Mouse (Mus musculus) forebrain, postnatal 0 days (tissue): Measurements from ENCODE around the gene Adrb1. TPM values are rescaled to one million over a fixed set of nuclear protein-coding genes. Genes with fewer than 3 reads are reported as not detected.

Experiments used
- ATAC-seq: fragments of 200-750 bp; cut with Nextera tagmentation; 2 replicates; pipeline ENCODE4 v1.8.0; 2017; ENCODE audit warnings: mild to moderate bottlenecking, moderate library complexity
- DNase-seq: peaks from one replicate; pipeline ENCODE4 v3.0.0-alpha.2; 2015
- H3K27ac ChIP-seq: fragments of 300-500 bp; sonication (generic); 2 replicates; pipeline ENCODE4 v1.5.1; 2014; ENCODE audit warnings: low read depth, mild to moderate bottlenecking, antibody characterized with exemption, low read length, moderate library complexity, mixed read lengths
- H3K27me3 ChIP-seq: fragments of 300-500 bp; sonication (generic); 2 replicates; pipeline ENCODE4 v1.6.1; 2014; ENCODE audit warnings: mild to moderate bottlenecking, low read length, mixed read lengths; ENCODE audit not compliant: insufficient read depth
- H3K36me3 ChIP-seq: fragments of 300-500 bp; sonication (generic); 2 replicates; pipeline ENCODE4 v1.6.1; 2014; ENCODE audit warnings: mild to moderate bottlenecking, moderate library complexity; ENCODE audit not compliant: insufficient read depth
- H3K4me1 ChIP-seq: fragments of 300-500 bp; sonication (generic); 2 replicates; pipeline ENCODE4 v1.6.1; 2014; ENCODE audit warnings: antibody characterized with exemption; ENCODE audit not compliant: insufficient read depth
- H3K4me2 ChIP-seq: fragments of 300-500 bp; sonication (generic); 2 replicates; pipeline ENCODE4 v1.6.1; 2014; ENCODE audit warnings: low read depth, mild to moderate bottlenecking, moderate library complexity
- H3K4me3 ChIP-seq: fragments of 300-500 bp; sonication (generic); 2 replicates; pipeline ENCODE4 v1.5.1; 2014; ENCODE audit warnings: low read depth, low read length, mixed read lengths
- H3K9ac ChIP-seq: fragments of 300-500 bp; sonication (generic); 2 replicates; pipeline ENCODE4 v1.6.1; 2014; ENCODE audit warnings: mild to moderate bottlenecking
- H3K9me3 ChIP-seq: fragments of 300-500 bp; sonication (generic); 2 replicates; pipeline ENCODE4 v1.6.1; 2016; ENCODE audit warnings: low read length
- CTCF ChIP-seq: sonication (generic); IDR thresholded peaks from 2 replicates; pipeline ENCODE4 v1.5.1; 2016; ENCODE audit warnings: antibody characterized with exemption, control low read depth, low read depth
- WGBS: fragments of 180-500 bp; shearing (Covaris S2); extraction: QIAGEN DNeasy Blood & Tissue Kit; methylation state at CpG from one replicate; pipeline ENCODE4 v1.1.7; 2014; 5-methylcytosine and 5-hydroxymethylcytosine counted together
- polyA plus RNA-seq: library from polyadenylated mRNA; unstranded; fragments of >200 nt; fragmentation: Nextera tagmentation; extraction: Ambion mirVana; gene quantifications from 2 replicates; pipeline ENCODE4 v1.2.1, GENCODE M21; 2015
- total RNA-seq: library from RNA; depleted of rRNA; stranded (reverse); fragments of >200 nt; gene quantifications from 2 replicates; pipeline ENCODE4 v1.2.3, GENCODE M21; 2014

Adrb1 gene
- total and polyA plus RNA-seq, 2 experiments from 2014 or later: 3.4 to 8.5 TPM

- Histone ChIP-seq H3K4me3 (peak overlapping the region; percentile 22), H3K4me2 (peak overlapping the region; percentile 30), H3K4me1 (peaks cover 7% of the 10 kb centered on the region; the same call in 1 of the 2 replicates), H3K36me3 (no peaks in the 10 kb centered on the region), H3K9me3 (no peaks in the 10 kb centered on the region), H3K9ac (0 out of 2 replicates have a peak overlapping the region, but pooled peaks have one; percentile 3), H3K27me3 (peaks cover 6% of the 10 kb centered on the region; the same call in 1 of the 2 replicates), H3K27ac (0 out of 2 replicates have a peak overlapping the region, but pooled peaks have one; percentile 35)
- ATAC-seq: peak; percentile 81
- peak; percentile 70 for DNase-seq
- no peak for TF ChIP-seq CTCF
- 39% methylated on average over 14 of the region's 14 CpGs for WGBS
Observed at GRCm38 (mm10) chr19:56727170-56727877, 5.3 kb downstream of the Adrb1 start.

GRCm38 (mm10) chr19:56734033-56734572, 12.1 kb downstream of the Adrb1 start:
- Histone ChIP-seq H3K4me3 (no peak overlapping the region), H3K9me3 (no peaks in the 10 kb centered on the region), H3K27ac (no peak overlapping the region), H3K4me1 (no peaks in the 10 kb centered on the region), H3K36me3 (no peaks in the 10 kb centered on the region), H3K27me3 (no peaks in the 10 kb centered on the region), H3K4me2 (no peak overlapping the region), H3K9ac (no peak overlapping the region)
- ATAC-seq (no peak), DNase-seq (no peak)
- peak; percentile 34; the same call in 1 of the 2 replicates for TF ChIP-seq CTCF
- WGBS: 55% methylated on average over 7 of the region's 7 CpGs

GRCm38 (mm10) chr19:56735747-56736146, 13.7 kb downstream of the Adrb1 start:
- no peaks in the 10 kb centered on the region for H3K9me3 ChIP-seq
- H3K4me1 ChIP-seq: no peaks in the 10 kb centered on the region
- no peak overlapping the region for H3K9ac ChIP-seq
- 68% methylated on average over 4 of the region's 4 CpGs for WGBS
- no peak overlapping the region for H3K4me2 ChIP-seq
- H3K27ac ChIP-seq: no peak overlapping the region
- no peak overlapping the region for H3K4me3 ChIP-seq
- TF ChIP-seq CTCF: no peak
- no peak for ATAC-seq
- no peaks in the 10 kb centered on the region for H3K27me3 ChIP-seq
- H3K36me3 ChIP-seq: no peaks in the 10 kb centered on the region
- DNase-seq: no peak

DNA sequence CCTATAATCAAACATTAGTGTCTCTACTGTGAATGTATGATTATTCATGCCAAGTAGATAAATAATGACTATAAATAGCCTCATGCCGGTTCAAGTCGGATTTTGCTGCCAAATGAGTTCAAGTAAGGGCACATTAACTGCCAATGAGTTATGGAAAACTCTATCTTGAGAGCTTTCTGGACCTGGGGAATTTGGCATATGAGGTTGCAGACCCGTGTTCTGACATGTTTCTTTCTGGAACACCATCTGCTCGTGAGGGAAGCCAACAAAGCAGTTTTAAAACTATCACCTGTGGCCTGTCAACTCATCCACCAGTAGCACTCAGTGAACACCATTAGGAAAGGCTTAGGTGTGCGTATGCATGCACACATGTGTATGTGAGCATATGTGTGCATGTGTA, 14.3 kb downstream of the Adrb1 start:
- H3K9me3 ChIP-seq: no peaks in the 10 kb centered on the region

GRCm38 (mm10) chr19:56745061-56745460, 23.1 kb downstream of the Adrb1 start:
- H3K27me3 ChIP-seq: no peaks in the 10 kb centered on the region
- no peak overlapping the region for H3K4me2 ChIP-seq
- H3K9ac ChIP-seq: no peak overlapping the region
- no peaks in the 10 kb centered on the region for H3K9me3 ChIP-seq
- no peaks in the 10 kb centered on the region for H3K36me3 ChIP-seq
- no peaks in the 10 kb centered on the region for H3K4me1 ChIP-seq
- no peak overlapping the region for H3K4me3 ChIP-seq
- ATAC-seq: no peak
- 66% methylated on average over 7 of the region's 7 CpGs for WGBS
- no peak for DNase-seq
- no peak overlapping the region for H3K27ac ChIP-seq
- TF ChIP-seq CTCF: peak; percentile 33; the same call in 1 of the 2 replicates

More for the DNA sequence above, 14.3 kb downstream of the Adrb1 start:
- H3K4me2 ChIP-seq: no peak overlapping the region
- no peaks in the 10 kb centered on the region for H3K27me3 ChIP-seq
- WGBS: 74% methylated on average over 5 of the region's 5 CpGs
- H3K27ac ChIP-seq: no peak overlapping the region
- DNase-seq (no peak), ATAC-seq (no peak)
- no peaks in the 10 kb centered on the region for H3K36me3 ChIP-seq
- no peaks in the 10 kb centered on the region for H3K4me1 ChIP-seq
- no peak overlapping the region for H3K4me3 ChIP-seq
- no peak for TF ChIP-seq CTCF
- H3K9ac ChIP-seq: no peak overlapping the region

DNA sequence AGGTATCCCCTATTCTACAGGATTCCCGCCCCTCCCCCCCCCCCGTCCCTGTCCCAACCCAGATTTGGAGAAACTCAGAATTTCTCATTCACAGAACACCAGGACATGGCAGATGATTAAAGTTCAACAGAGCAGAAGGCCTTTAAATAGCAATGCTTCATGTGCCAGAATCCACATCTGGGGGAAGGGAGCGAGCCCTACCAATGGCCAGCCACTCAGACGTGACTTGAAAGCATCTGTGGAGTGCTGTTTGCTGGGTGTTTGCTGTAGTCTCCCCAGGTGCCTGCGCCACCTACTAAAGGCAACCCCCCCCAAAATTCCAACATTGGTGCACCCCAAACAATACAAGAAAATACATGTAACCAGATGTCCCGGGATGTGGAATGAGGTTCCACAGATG, 23.5 kb downstream of the Adrb1 start:
- no peak overlapping the region for H3K27ac ChIP-seq

DNA sequence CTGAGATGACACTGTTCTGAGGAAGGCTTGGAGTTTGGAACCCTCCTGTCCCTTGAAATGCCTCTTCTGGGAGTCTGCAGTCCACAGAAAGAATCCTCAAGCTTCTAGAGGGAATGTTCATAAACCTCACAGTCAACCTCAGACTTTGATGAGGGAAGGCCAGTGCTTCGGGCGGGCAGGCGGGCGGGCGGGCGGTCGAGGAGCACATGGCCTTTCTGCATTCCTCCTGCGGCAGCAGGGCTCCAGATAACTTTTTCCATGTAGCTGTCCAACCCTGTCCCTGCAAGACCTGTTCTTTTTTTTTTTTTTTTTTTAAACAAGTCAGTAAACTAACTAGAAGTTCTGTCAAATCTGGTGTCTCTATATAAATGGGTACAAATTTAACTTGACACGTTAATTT, 24.6 kb downstream of the Adrb1 start:
- DNase-seq (no peak), ATAC-seq (no peak)
- H3K4me3 ChIP-seq: no peak overlapping the region
- no peaks in the 10 kb centered on the region for H3K4me1 ChIP-seq
- no peak overlapping the region for H3K27ac ChIP-seq
- no peaks in the 10 kb centered on the region for H3K27me3 ChIP-seq
- 91% methylated on average over 9 of the region's 9 CpGs for WGBS
- H3K36me3 ChIP-seq: no peaks in the 10 kb centered on the region
- TF ChIP-seq CTCF: no peak
- no peak overlapping the region for H3K9ac ChIP-seq
- H3K9me3 ChIP-seq: no peaks in the 10 kb centered on the region
- no peak overlapping the region for H3K4me2 ChIP-seq

More for the DNA sequence above, 23.5 kb downstream of the Adrb1 start:
- no peak overlapping the region for H3K4me3 ChIP-seq
- ATAC-seq (no peak), DNase-seq (no peak)
- no peaks in the 10 kb centered on the region for H3K36me3 ChIP-seq
- WGBS: 71% methylated on average over 5 of the region's 6 CpGs
- H3K9ac ChIP-seq: no peak overlapping the region
- no peaks in the 10 kb centered on the region for H3K9me3 ChIP-seq
- no peaks in the 10 kb centered on the region for H3K27me3 ChIP-seq
- no peaks in the 10 kb centered on the region for H3K4me1 ChIP-seq
- no peak for TF ChIP-seq CTCF
- H3K4me2 ChIP-seq: no peak overlapping the region
